Mouse (Mus musculus) olfactory bulb, adult 2 months (tissue): ENCODE measurements around the gene Fam89b.

Experiments used
- CTCF ChIP-seq: fragments of 200-500 bp; IDR thresholded peaks from 2 replicates; pipeline ENCODE4 v1.5.1; 2012; ENCODE audit warnings: low read depth, mild to moderate bottlenecking, low read length, moderate library complexity; ENCODE audit not compliant: insufficient read depth
- POLR2A ChIP-seq: fragments of 200-500 bp; IDR thresholded peaks from 2 replicates; pipeline ENCODE4 v1.6.1; 2012; ENCODE audit warnings: mild to moderate bottlenecking, low read depth, low read length, moderate library complexity; ENCODE audit not compliant: insufficient read depth

- no peak for TF ChIP-seq CTCF
- 0 out of 2 replicates have a peak, but pooled peaks have one; percentile 29 for TF ChIP-seq POLR2A
Observed at GRCm38 (mm10) chr19:5741641-5742240, 12.3 kb upstream of the Fam89b start.
